Mouse (Mus musculus): Measurements from ENCODE around the gene Sppl3. TPM values are rescaled to one million over a fixed set of nuclear protein-coding genes. Genes with fewer than 3 reads are reported as not detected.
"Not testable (repeated sequence)": the region's sequence is repeated elsewhere in the genome, so short reads cannot be mapped to it uniquely, and the experiment has no call there.

Sppl3 gene
- polyA plus RNA-seq, 1 experiment from 2014 or later = 31.7 TPM

- Histone ChIP-seq H3K4me2 (ENCODE audit: low read depth, low read length, severe bottlenecking) (no peak overlapping the region), H3K36me3 (ENCODE audit: control insufficient read depth, insufficient read depth, low read length) (no peaks in the 10 kb centered on the region), H3K4me3 (ENCODE audit: low read depth, low read length) (no peak overlapping the region), H3K4me1 (replicated peaks; ENCODE audit: control insufficient read depth, insufficient read depth, low read length) (no peaks in the 10 kb centered on the region), H3K27me3 (ENCODE audit: control insufficient read depth, insufficient read depth, low read length) (no peaks in the 10 kb centered on the region), H3K9ac (ENCODE audit: low read length) (no peak overlapping the region), H3K9me3 (ENCODE audit: control insufficient read depth, low read length) (no peaks in the 10 kb centered on the region), H3K27ac (ENCODE audit: low read depth, low read length) (no peak overlapping the region)
- ATAC-seq (replicated peaks; ENCODE audit: low FRiP score) (no peak), DNase-seq (ENCODE audit: low spot score) (no peak)
- 94% methylated on average over 11 of the region's 11 CpGs for whole genome bisulfite sequencing
These were observed 57.9 kb downstream of the Sppl3 start for GRCm38 (mm10) chr5:115068671-115069421.

- no peaks in the 10 kb centered on the region for H3K36me3 ChIP-seq (ENCODE audit: control insufficient read depth, insufficient read depth, low read length)
- H3K9ac ChIP-seq (ENCODE audit: low read length) = no peak overlapping the region
- H3K4me1 ChIP-seq (replicated peaks; ENCODE audit: control insufficient read depth, insufficient read depth, low read length) = no peaks in the 10 kb centered on the region
- H3K27me3 ChIP-seq (ENCODE audit: control insufficient read depth, insufficient read depth, low read length) = no peaks in the 10 kb centered on the region
- no peak overlapping the region for H3K27ac ChIP-seq (ENCODE audit: low read depth, low read length)
- DNase-seq (ENCODE audit: low spot score) (no peak), ATAC-seq (replicated peaks; ENCODE audit: low FRiP score) (no peak)
- 93% methylated on average over 3 of the region's 3 CpGs for WGBS
- H3K4me3 ChIP-seq (ENCODE audit: low read depth, low read length) = no peak overlapping the region
- no peak overlapping the region for H3K4me2 ChIP-seq (ENCODE audit: low read depth, low read length, severe bottlenecking)
- no peaks in the 10 kb centered on the region for H3K9me3 ChIP-seq (ENCODE audit: control insufficient read depth, low read length)
These were observed 58.7 kb downstream of the Sppl3 start for GRCm38 (mm10) chr5:115069611-115070010.

- Histone ChIP-seq H3K27ac (ENCODE audit: low read depth, low read length) (no peak overlapping the region), H3K9ac (ENCODE audit: low read length) (no peak overlapping the region), H3K4me2 (ENCODE audit: low read depth, low read length, severe bottlenecking) (no peak overlapping the region), H3K27me3 (ENCODE audit: control insufficient read depth, insufficient read depth, low read length) (no peaks in the 10 kb centered on the region), H3K4me3 (ENCODE audit: low read depth, low read length) (no peak overlapping the region), H3K36me3 (ENCODE audit: control insufficient read depth, insufficient read depth, low read length) (no peaks in the 10 kb centered on the region), H3K4me1 (replicated peaks; ENCODE audit: control insufficient read depth, insufficient read depth, low read length) (no peaks in the 10 kb centered on the region), H3K9me3 (ENCODE audit: control insufficient read depth, low read length) (no peaks in the 10 kb centered on the region)
- ATAC-seq (replicated peaks; ENCODE audit: low FRiP score) (no peak), DNase-seq (ENCODE audit: low spot score) (no peak)
- 98% methylated on average over 2 of the region's 2 CpGs for WGBS
These were observed 59.5 kb downstream of the Sppl3 start for GRCm38 (mm10) chr5:115070457-115070856.

- Histone ChIP-seq H3K9me3 (ENCODE audit: control insufficient read depth, low read length) (no peaks in the 10 kb centered on the region), H3K27me3 (ENCODE audit: control insufficient read depth, insufficient read depth, low read length) (no peaks in the 10 kb centered on the region), H3K27ac (ENCODE audit: low read depth, low read length) (no peak overlapping the region), H3K4me2 (ENCODE audit: low read depth, low read length, severe bottlenecking) (no peak overlapping the region), H3K4me1 (replicated peaks; ENCODE audit: control insufficient read depth, insufficient read depth, low read length) (no peaks in the 10 kb centered on the region), H3K36me3 (ENCODE audit: control insufficient read depth, insufficient read depth, low read length) (no peaks in the 10 kb centered on the region), H3K4me3 (ENCODE audit: low read depth, low read length) (no peak overlapping the region), H3K9ac (ENCODE audit: low read length) (no peak overlapping the region)
- no peak for ATAC-seq (replicated peaks; ENCODE audit: low FRiP score)
- no peak for DNase-seq (ENCODE audit: low spot score)
- 93% methylated on average over 11 of the region's 11 CpGs for WGBS
These were observed 60.4 kb downstream of the Sppl3 start for GRCm38 (mm10) chr5:115071096-115071901.

- H3K27me3 ChIP-seq (ENCODE audit: control insufficient read depth, insufficient read depth, low read length) = no peaks in the 10 kb centered on the region
- no peaks in the 10 kb centered on the region for H3K36me3 ChIP-seq (ENCODE audit: control insufficient read depth, insufficient read depth, low read length)
- no peak overlapping the region for H3K4me3 ChIP-seq (ENCODE audit: low read depth, low read length)
- H3K4me1 ChIP-seq (replicated peaks; ENCODE audit: control insufficient read depth, insufficient read depth, low read length) = no peaks in the 10 kb centered on the region
- no peak overlapping the region for H3K9ac ChIP-seq (ENCODE audit: low read length)
- DNase-seq (ENCODE audit: low spot score) (no peak), ATAC-seq (replicated peaks; ENCODE audit: low FRiP score) (no peak)
- H3K9me3 ChIP-seq (ENCODE audit: control insufficient read depth, low read length) = no peaks in the 10 kb centered on the region
- H3K4me2 ChIP-seq (ENCODE audit: low read depth, low read length, severe bottlenecking) = no peak overlapping the region
- no peak overlapping the region for H3K27ac ChIP-seq (ENCODE audit: low read depth, low read length)
- over 99% methylated on average over 7 of the region's 7 CpGs for WGBS
These were observed 61.2 kb downstream of the Sppl3 start for GRCm38 (mm10) chr5:115072143-115072542.

GRCm38 (mm10) chr5:115073306-115073705 lies 62.4 kb downstream of the Sppl3 start:
- not testable (repeated sequence) for H3K9ac ChIP-seq (ENCODE audit: low read length); H3K36me3 ChIP-seq (ENCODE audit: control insufficient read depth, insufficient read depth, low read length); DNase-seq (ENCODE audit: low spot score); H3K4me3 ChIP-seq (ENCODE audit: low read depth, low read length); H3K4me2 ChIP-seq (ENCODE audit: low read depth, low read length, severe bottlenecking); H3K27me3 ChIP-seq (ENCODE audit: control insufficient read depth, insufficient read depth, low read length); ATAC-seq (replicated peaks; ENCODE audit: low FRiP score); H3K4me1 ChIP-seq (replicated peaks; ENCODE audit: control insufficient read depth, insufficient read depth, low read length); H3K27ac ChIP-seq (ENCODE audit: low read depth, low read length); H3K9me3 ChIP-seq (ENCODE audit: control insufficient read depth, low read length)
- WGBS = 93% methylated on average over 8 of the region's 8 CpGs

- no peak overlapping the region for H3K4me3 ChIP-seq (ENCODE audit: low read depth, low read length)
- H3K4me1 ChIP-seq (replicated peaks; ENCODE audit: control insufficient read depth, insufficient read depth, low read length) = no peaks in the 10 kb centered on the region
- no peak for ATAC-seq (replicated peaks; ENCODE audit: low FRiP score)
- 81% methylated on average over 4 of the region's 4 CpGs for WGBS
- no peak for DNase-seq (ENCODE audit: low spot score)
- H3K27ac ChIP-seq (ENCODE audit: low read depth, low read length) = no peak overlapping the region
- no peaks in the 10 kb centered on the region for H3K36me3 ChIP-seq (ENCODE audit: control insufficient read depth, insufficient read depth, low read length)
- H3K4me2 ChIP-seq (ENCODE audit: low read depth, low read length, severe bottlenecking) = no peak overlapping the region
- no peak overlapping the region for H3K9ac ChIP-seq (ENCODE audit: low read length)
- no peaks in the 10 kb centered on the region for H3K27me3 ChIP-seq (ENCODE audit: control insufficient read depth, insufficient read depth, low read length)
- H3K9me3 ChIP-seq (ENCODE audit: control insufficient read depth, low read length) = no peaks in the 10 kb centered on the region
These were observed 63.8 kb downstream of the Sppl3 start for GRCm38 (mm10) chr5:115074749-115075148.

- Histone ChIP-seq H3K9ac (ENCODE audit: low read length) (no peak overlapping the region), H3K4me2 (ENCODE audit: low read depth, low read length, severe bottlenecking) (no peak overlapping the region), H3K27ac (ENCODE audit: low read depth, low read length) (no peak overlapping the region), H3K36me3 (ENCODE audit: control insufficient read depth, insufficient read depth, low read length) (no peaks in the 10 kb centered on the region), H3K27me3 (ENCODE audit: control insufficient read depth, insufficient read depth, low read length) (no peaks in the 10 kb centered on the region), H3K4me3 (ENCODE audit: low read depth, low read length) (no peak overlapping the region), H3K9me3 (ENCODE audit: control insufficient read depth, low read length) (no peaks in the 10 kb centered on the region), H3K4me1 (replicated peaks; ENCODE audit: control insufficient read depth, insufficient read depth, low read length) (no peaks in the 10 kb centered on the region)
- DNase-seq (ENCODE audit: low spot score) (peak; percentile 65), ATAC-seq (replicated peaks; ENCODE audit: low FRiP score) (no peak)
- WGBS = 58% methylated on average over 5 of the region's 5 CpGs
These were observed 65.4 kb downstream of the Sppl3 start for GRCm38 (mm10) chr5:115076144-115076901.

Data from forebrain, embryonic 11.5 days (tissue).